Mouse (Mus musculus): ENCODE measurements around the gene Erp44.

GRCm38 (mm10) chr4:48271838-48272237, 7.5 kb downstream of the Erp44 start:
- TF ChIP-seq ZNF384 (IDR thresholded peaks at IDR 0.05; ENCODE audit: low read depth, low read length) = no peak
- no peak for TF ChIP-seq RAD21 (IDR thresholded peaks at IDR 0.05; ENCODE audit: low read depth, low read length)
- TF ChIP-seq POLR2A (IDR thresholded peaks at IDR 0.05; ENCODE audit: low read depth, low read length) = no peak
- no peak for TF ChIP-seq CTCF (conservative IDR thresholded peaks at IDR 0.05 in 1 of 2, IDR thresholded peaks at IDR 0.05 in 1 of 2; ENCODE audit: low read depth in 2 of 2, low read length in 2 of 2)
- TF ChIP-seq ZC3H11A (IDR thresholded peaks at IDR 0.05; ENCODE audit: low read depth, low read length) = no peak

Data from CH12.LX (cell line).